Mouse (Mus musculus) kidney, adult 2 months (tissue): ENCODE results near the gene Tns3.

ENCODE experiments used
- CTCF ChIP-seq: fragments of 200-500 bp; conservative IDR thresholded peaks from 2 replicates; pipeline ENCODE4 v1.5.1; 2011; ENCODE audit warnings: low read depth, mild to moderate bottlenecking, control low read depth, low read length, moderate library complexity, mixed read lengths; ENCODE audit not compliant: insufficient read depth, insufficient read length
- POLR2A ChIP-seq: fragments of 200-500 bp; IDR thresholded peaks from one replicate; pipeline ENCODE4 v1.6.1; 2011; ENCODE audit warnings: low read depth, low read length, control low read depth

GRCm38 (mm10) chr11:8572762-8573161 lies 91.6 kb downstream of the Tns3 start:
- no peak for TF ChIP-seq POLR2A
- no peak for TF ChIP-seq CTCF
